Mouse (Mus musculus) left cerebral cortex, postnatal 4 days (tissue): ENCODE measurements around the gene Serpine3. TPM values are rescaled to one million over a fixed set of nuclear protein-coding genes. Genes with fewer than 3 reads are reported as not detected.

Experiments
- DNase-seq: peaks from one replicate; pipeline ENCODE4 v3.0.0-alpha.2; 2022
- intact Hi-C: fragments of 180-260 bp; cut with DNase I; formaldehyde crosslinking; loops from one replicate; pipeline ENCODE4 v1.15.1; 2025
- total RNA-seq, 2 experiments: library from RNA; stranded (reverse); gene quantifications; 2 replicates each; pipeline ENCODE4 v1.2.3; 2021

Gene Serpine3
- total RNA-seq, 2 experiments from 2014 or later, result 0.28 TPM; not detected in 1

DNA sequence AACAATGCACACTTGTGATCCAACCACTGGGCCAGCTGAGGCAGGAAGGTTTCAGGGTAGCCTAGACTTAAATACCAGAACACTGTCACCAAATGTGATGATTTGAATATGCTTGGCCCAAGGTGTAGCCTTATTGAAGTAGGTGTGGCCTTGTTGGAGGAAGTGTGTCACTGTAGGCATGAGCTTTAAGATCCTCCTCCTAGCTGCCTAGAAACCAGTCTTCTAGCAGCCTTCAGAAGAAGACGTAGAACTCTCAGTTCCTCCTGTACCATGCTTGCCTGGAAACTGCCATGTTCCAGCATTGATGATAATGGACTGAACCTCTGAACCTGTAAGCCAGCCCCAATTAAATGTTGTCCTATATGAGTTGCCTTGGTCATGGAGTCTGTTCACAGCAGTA is 72.2 kb downstream of the Serpine3 start:
- DNase-seq, result no peak
- intact Hi-C loops, result no loop called here

Other genes with a start within 250 kb of the Serpine3 start
- gene Gucy1b2, start 207.4 kb upstream of the Serpine3 start, total RNA-seq, result 1 to 10 TPM in 1 of 2 experiments, under 1 TPM in 1; 0.74 to 1.3 TPM
- 100 to 1,000 TPM in 1 of 2 experiments, 10 to 100 TPM in 1; 96.3 to 104 TPM for gene Fam124a, start 107.9 kb upstream of the Serpine3 start, total RNA-seq
- not detected for gene Gm4131, start 96.7 kb upstream of the Serpine3 start, total RNA-seq
- gene Ints6, start 97.5 kb downstream of the Serpine3 start, total RNA-seq, result 10 to 100 TPM; 35.8 to 37.6 TPM
- gene Wdfy2, start 174.0 kb downstream of the Serpine3 start, total RNA-seq, result 10 to 100 TPM; 15.6 to 15.8 TPM